Mouse (Mus musculus): Measurements from ENCODE around the gene Ntf5.
A peak's percentile ranks its signal among the peaks of the same experiment; 100 is the strongest.
"Not testable (repeated sequence)": the region's sequence is repeated elsewhere in the genome, so short reads cannot be mapped to it uniquely, and the experiment has no call there.

The Ntf5 gene

GRCm38 (mm10) chr7:45413113-45413863 is at the start of gene Ntf5:
Gene Ntf5 (plus strand): TSS chr7:45413695.
- no peak for DNase-seq

- DNase-seq: peak; percentile 53
Observed at GRCm38 (mm10) chr7:45363983-45364382, 49.5 kb upstream of the Ntf5 start.

- peak; percentile 82 for DNase-seq
Observed at GRCm38 (mm10) chr7:45365742-45366651, 47.5 kb upstream of the Ntf5 start.

- no peak for DNase-seq
Observed at GRCm38 (mm10) chr7:45366652-45367019, 46.9 kb upstream of the Ntf5 start, which contains the start of gene Ppfia3. Gene Ppfia3 (minus strand): TSS chr7:45367019.

- DNase-seq: peak; percentile 99
Observed at GRCm38 (mm10) chr7:45367020-45367880, 46.2 kb upstream of the Ntf5 start.

GRCm38 (mm10) chr7:45368178-45368577 is 45.3 kb upstream of the Ntf5 start:
- peak; percentile 70 for DNase-seq

- DNase-seq: peak; percentile 71
Observed at GRCm38 (mm10) chr7:45369022-45369745, 44.3 kb upstream of the Ntf5 start.

GRCm38 (mm10) chr7:45369836-45370474 is 43.5 kb upstream of the Ntf5 start:
- peak; percentile 61 for DNase-seq

- DNase-seq: peak; percentile 93
Observed at GRCm38 (mm10) chr7:45370475-45371311, 42.8 kb upstream of the Ntf5 start, which contains the start of gene Lin7b. Gene Lin7b (minus strand): TSS chr7:45370583.

GRCm38 (mm10) chr7:45372371-45372770 is 41.1 kb upstream of the Ntf5 start:
- no peak for DNase-seq

GRCm38 (mm10) chr7:45374620-45375019 is 38.9 kb upstream of the Ntf5 start:
- DNase-seq: no peak

- DNase-seq: no peak
Observed at GRCm38 (mm10) chr7:45376057-45376456, 37.4 kb upstream of the Ntf5 start.

GRCm38 (mm10) chr7:45386077-45386476 is 27.4 kb upstream of the Ntf5 start:
- no peak for DNase-seq

- no peak for DNase-seq
Observed at GRCm38 (mm10) chr7:45395129-45395541, 18.4 kb upstream of the Ntf5 start.

- peak; percentile 100 for DNase-seq
Observed at GRCm38 (mm10) chr7:45395578-45396336, 17.7 kb upstream of the Ntf5 start, which contains the start of gene Snrnp70. Gene Snrnp70 (minus strand): TSS chr7:45395742.

GRCm38 (mm10) chr7:45396337-45396775 is 17.1 kb upstream of the Ntf5 start:
- DNase-seq: not testable (repeated sequence)

- no peak for DNase-seq
Observed at GRCm38 (mm10) chr7:45396787-45397186, 16.7 kb upstream of the Ntf5 start.

GRCm38 (mm10) chr7:45401521-45402085 is 11.9 kb upstream of the Ntf5 start:
- DNase-seq: no peak
